Mouse (Mus musculus) embryonic fibroblast, embryonic 13.5 days (primary cell): Measurements from ENCODE around the gene Zcchc7. TPM values are rescaled to one million over a fixed set of nuclear protein-coding genes. Genes with fewer than 3 reads are reported as not detected.

Experiments used
- H3K27ac ChIP-seq: 2 replicates; pipeline ENCODE4 v1.5.1; 2012; ENCODE audit warnings: low read length, control low read depth, inconsistent platforms; ENCODE audit not compliant: insufficient read depth
- H3K4me1 ChIP-seq: 2 replicates; pipeline ENCODE4 v1.6.1; 2011; ENCODE audit warnings: low read length; ENCODE audit not compliant: control insufficient read depth, insufficient read depth
- H3K4me3 ChIP-seq: 2 replicates; pipeline ENCODE4 v1.5.1; 2011; ENCODE audit warnings: mild to moderate bottlenecking, control low read depth, low read length; ENCODE audit not compliant: insufficient read depth
- CTCF ChIP-seq: IDR thresholded peaks from 2 replicates; pipeline ENCODE4 v1.5.1; 2011; ENCODE audit warnings: mild to moderate bottlenecking, control low read depth, low read length, moderate library complexity, borderline replicate concordance; ENCODE audit not compliant: insufficient read depth
- POLR2A ChIP-seq: IDR thresholded peaks from 2 replicates; pipeline ENCODE4 v1.6.1; 2011; ENCODE audit warnings: low read depth, mild to moderate bottlenecking, control low read depth, low read length, moderate library complexity
- polyA plus RNA-seq: library from polyadenylated mRNA; stranded (reverse); fragments of >200 nt; gene quantifications from 2 replicates; pipeline ENCODE4 v1.2.4, GENCODE M21; 2011; ENCODE audit warnings: low read depth; ENCODE audit not compliant: missing spikeins, insufficient read length

Gene Zcchc7
- polyA plus RNA-seq, 1 experiment: 45.0 TPM

DNA sequence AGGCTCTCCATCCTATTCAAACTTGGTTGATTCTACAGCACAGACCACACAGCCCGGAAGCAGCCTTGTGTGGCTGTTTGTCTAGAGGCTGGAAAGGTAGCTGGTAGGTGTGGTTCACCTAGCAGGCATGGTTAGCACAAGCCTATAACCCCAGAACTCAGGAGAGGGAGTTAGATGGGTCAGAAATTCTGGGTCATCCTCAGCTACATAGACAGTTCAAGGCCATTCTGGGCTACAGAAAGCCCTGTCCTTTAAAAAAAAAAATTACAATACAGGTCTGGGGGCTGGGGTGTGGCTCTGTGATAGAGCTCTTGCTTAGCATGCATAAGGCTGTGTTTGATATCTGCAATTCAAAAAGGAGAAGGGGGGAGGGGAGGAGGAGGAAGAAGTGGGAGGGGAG lies 192.6 kb downstream of the Zcchc7 start:
- H3K4me3 ChIP-seq: no peak overlapping the region
- no peak for TF ChIP-seq POLR2A
- TF ChIP-seq CTCF: no peak
- no peak overlapping the region for H3K27ac ChIP-seq
- H3K4me1 ChIP-seq: no peaks in the 10 kb centered on the region

DNA sequence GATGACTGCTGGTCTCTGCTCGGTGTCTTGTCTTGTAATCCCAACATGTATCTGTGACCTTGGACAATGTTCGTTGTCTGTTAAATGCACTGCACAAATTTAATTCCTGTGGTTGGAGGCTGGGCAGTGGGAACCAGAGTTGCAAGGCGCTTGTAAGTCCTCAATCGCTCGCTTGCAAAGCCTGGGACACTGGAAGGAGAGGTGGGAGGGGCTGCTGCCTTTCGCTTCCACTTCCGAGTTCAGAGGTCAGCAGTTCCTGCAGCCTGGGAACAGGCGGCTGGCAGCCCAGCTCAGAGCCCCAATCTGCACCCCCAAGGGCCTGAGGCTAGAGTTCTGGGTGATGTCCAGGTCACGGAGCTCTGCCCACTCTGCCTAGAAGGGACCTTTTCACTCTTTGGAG lies 197.4 kb downstream of the Zcchc7 start:
- TF ChIP-seq POLR2A (no peak), CTCF (no peak)
- Histone ChIP-seq H3K4me1 (no peaks in the 10 kb centered on the region), H3K27ac (no peak overlapping the region), H3K4me3 (no peak overlapping the region)

DNA sequence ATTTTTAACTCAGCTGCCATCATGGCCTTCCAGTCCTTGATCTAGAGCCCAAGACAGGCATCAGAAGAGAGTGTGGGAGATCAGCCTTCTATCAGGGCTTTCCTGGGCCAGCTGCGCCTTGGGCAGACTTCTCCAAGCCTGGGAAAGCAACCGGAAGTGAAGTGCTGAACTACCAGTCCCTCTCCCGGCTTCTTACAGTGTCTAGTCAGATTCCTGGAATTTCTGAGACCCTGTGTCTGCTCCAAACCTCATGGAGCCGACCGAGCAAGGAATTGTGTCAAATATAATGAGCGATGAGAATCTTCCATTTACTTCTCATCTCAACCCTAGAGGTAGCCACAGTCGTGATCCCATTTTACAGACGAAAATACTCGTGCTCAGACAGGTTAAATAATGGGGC lies 203.1 kb downstream of the Zcchc7 start:
- Histone ChIP-seq H3K4me1 (no peaks in the 10 kb centered on the region), H3K27ac (no peak overlapping the region), H3K4me3 (no peak overlapping the region)
- TF ChIP-seq CTCF (no peak), POLR2A (no peak)

DNA sequence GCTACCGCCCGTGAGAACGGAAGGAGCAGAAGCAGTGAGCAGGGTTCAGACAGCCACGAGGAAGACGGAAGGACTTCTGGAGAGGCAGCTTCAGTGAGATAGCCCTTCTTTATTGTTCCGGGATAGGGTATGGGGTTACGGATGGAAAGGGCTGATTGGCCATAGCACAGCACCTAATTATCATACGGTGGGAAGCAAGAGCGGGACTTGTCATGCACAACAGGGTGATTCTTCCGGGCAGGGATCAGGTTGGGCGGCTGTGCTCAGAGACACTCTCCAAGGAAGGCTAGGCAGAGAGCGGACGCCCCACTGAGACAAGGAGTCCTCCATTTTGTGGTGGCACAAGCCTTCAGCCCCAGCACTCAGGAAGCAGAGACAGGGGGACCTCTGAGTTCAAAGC lies 203.5 kb downstream of the Zcchc7 start:
- no peak for TF ChIP-seq CTCF
- no peak for TF ChIP-seq POLR2A
- Histone ChIP-seq H3K4me1 (no peaks in the 10 kb centered on the region), H3K27ac (no peak overlapping the region), H3K4me3 (no peak overlapping the region)

DNA sequence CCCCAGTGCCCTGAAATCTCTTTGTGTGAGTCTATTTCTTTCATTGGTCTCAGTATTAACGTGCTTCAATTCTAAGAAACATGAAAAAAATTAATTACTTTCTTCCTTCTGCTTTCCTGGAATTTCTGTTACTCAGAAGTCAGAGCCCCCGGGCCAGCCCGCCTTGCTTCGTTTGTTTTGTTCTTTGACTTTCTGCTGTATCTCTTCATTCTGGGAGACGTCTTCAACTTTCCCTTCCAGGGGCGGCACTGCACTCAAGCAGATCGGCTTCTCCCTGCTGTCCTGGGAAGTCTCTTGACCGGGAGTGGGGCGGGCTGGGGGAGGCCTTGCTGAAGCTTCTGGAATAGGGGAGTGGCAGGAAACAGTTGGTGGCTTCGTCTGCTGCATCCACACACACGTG lies 207.5 kb downstream of the Zcchc7 start:
- Histone ChIP-seq H3K4me1 (no peaks in the 10 kb centered on the region), H3K27ac (no peak overlapping the region), H3K4me3 (no peak overlapping the region)
- TF ChIP-seq POLR2A (no peak), CTCF (no peak)

DNA sequence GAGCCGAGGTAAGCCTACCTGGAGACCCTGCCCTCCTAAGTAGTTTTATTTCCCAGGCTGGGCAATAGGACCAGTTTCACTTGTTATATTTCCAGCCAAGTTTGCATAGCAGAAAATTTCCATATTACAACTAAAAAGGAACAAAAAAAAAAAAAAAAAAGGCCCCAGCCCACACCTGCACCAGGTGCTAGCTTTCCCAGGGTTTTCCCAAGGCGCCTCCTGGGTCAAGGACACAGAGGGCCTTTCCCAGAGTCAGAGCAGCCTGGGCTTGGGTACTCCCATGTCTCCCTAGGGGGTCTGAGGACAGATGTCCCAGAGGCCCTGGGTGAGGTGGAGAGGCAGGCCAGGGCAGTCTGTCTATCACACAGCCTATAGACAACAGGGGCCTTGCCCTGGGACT lies 209.5 kb downstream of the Zcchc7 start:
- TF ChIP-seq POLR2A: no peak
- TF ChIP-seq CTCF: no peak
- H3K4me1 ChIP-seq: no peaks in the 10 kb centered on the region
- no peak overlapping the region for H3K4me3 ChIP-seq
- no peak overlapping the region for H3K27ac ChIP-seq

DNA sequence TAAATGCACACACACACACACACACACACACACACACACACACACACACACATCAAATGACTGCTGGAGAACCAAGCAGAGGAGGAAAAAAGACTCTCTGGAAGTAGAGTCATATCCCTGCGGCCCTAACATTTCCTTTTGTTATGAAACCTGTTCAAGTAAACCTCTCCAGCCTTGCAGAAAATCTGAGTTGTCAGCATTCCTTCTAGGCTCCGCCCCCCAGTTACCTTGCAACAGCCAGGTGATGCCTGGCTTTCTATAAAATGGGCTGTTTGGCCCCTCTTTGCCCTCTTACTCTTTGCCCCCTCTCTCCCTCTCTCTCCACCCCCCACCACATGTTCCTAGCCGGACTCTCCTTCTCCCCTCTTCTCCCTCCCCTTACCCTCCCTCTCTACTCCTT lies 210.1 kb downstream of the Zcchc7 start:
- TF ChIP-seq CTCF (no peak), POLR2A (no peak)
- Histone ChIP-seq H3K27ac (no peak overlapping the region), H3K4me3 (no peak overlapping the region), H3K4me1 (no peaks in the 10 kb centered on the region)

DNA sequence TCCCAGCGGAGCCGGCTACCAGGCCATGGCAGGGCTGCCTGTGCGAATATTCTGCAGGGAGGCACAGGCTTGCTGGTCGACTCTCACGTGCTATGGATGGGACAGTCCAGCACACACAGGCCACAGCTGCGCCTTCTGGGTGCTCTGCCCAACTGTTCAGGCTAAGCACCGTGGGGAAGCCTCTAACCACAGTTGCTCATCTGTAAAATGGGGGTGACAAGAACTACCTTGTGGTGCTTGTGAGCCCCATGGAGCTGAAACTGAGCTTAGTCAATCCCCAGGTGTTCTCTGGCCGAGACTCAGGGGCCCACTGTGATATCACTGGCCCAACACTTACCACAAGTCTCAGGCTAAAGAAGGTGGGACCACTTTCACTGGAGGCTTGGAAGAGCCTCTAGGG lies 211.7 kb downstream of the Zcchc7 start:
- Histone ChIP-seq H3K27ac (no peak overlapping the region), H3K4me3 (no peak overlapping the region), H3K4me1 (no peaks in the 10 kb centered on the region)
- TF ChIP-seq CTCF: no peak

DNA sequence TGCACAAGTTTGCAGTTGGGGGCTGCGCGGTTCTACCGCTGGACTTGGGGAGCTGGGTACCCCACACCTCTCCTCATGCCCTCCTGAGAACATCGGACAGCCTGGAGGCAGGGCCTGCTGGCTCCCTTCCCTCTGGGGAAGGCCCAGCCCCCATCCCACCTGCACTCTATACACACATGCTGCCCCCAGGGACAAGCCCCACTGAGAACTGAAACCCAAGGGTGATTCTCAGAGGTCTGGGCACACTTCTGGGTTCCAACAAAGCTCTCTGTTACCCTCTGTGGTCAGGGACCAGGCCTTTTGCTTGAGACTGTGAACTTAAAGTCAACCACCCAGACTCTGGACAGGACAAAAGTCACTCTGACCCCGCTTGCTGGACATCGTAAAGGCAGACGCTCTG lies 214.4 kb downstream of the Zcchc7 start:
- no peaks in the 10 kb centered on the region for H3K4me1 ChIP-seq
- no peak overlapping the region for H3K4me3 ChIP-seq
- H3K27ac ChIP-seq: no peak overlapping the region
- TF ChIP-seq POLR2A (no peak), CTCF (no peak)

DNA sequence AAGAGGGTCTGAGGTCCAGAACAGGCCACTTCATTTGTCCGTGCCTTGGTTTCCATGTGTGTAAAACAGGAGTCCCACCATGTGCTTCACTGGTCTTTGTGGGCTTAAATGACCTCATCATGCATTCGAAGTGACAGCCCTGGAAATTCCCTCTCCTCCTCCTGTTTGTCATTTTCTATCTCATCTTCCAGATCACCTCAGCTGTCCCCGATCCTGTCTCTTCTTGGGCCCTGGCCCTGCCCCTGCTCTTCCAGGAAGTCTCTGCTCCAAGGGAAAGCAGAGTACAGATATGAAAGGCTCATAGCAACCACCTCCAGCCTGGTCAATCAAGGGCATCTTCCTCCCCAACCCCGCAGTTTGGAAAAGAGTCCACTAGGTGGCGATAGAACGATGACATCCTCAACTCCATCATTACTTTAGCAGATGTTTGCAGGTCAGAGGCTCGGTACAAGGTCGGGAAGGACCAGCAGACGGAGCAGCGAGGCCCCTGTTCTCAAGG lies 215.0 kb downstream of the Zcchc7 start:
- TF ChIP-seq CTCF (peak; percentile 29; the same call in 1 of the 2 replicates), POLR2A (no peak)
- Histone ChIP-seq H3K4me3 (no peak overlapping the region), H3K27ac (no peak overlapping the region)

DNA sequence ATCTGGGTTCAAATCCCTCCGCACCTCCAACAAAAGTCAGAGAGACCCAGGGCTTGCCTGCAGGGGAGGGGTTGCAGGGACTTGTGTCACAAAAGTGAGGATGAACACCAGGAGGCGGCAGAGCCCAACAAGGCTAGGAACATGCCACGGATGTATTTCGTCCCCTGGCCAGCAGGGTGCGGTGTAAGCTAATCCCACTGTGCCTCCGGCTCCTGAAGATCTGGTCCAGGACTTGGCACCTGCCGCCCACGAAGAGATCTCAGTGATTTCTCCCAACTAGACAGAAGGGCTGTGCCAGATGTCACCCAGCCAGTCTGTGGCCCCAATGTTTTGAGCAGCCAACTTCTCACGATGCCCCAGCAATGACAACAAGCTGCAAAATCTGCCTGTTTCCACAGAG lies 217.8 kb downstream of the Zcchc7 start:
- TF ChIP-seq CTCF (peak; percentile 96), POLR2A (no peak)
- Histone ChIP-seq H3K4me1 (no peaks in the 10 kb centered on the region), H3K4me3 (no peak overlapping the region), H3K27ac (no peak overlapping the region)

More for the DNA sequence above, 215.0 kb downstream of the Zcchc7 start:
- H3K4me1 ChIP-seq: no peaks in the 10 kb centered on the region
